Mouse (Mus musculus): Measurements from ENCODE around the gene Astl. TPM values are rescaled to one million over a fixed set of nuclear protein-coding genes. Genes with fewer than 3 reads are reported as not detected.
"Not testable (repeated sequence)": the region's sequence is repeated elsewhere in the genome, so short reads cannot be mapped to it uniquely, and the experiment has no call there.

The Astl gene
- 0.09 and 0.14 TPM in 2 replicates for polyA plus RNA-seq (2014; fragmentation: Nextera tagmentation; extraction: Ambion mirVana)

DNA sequence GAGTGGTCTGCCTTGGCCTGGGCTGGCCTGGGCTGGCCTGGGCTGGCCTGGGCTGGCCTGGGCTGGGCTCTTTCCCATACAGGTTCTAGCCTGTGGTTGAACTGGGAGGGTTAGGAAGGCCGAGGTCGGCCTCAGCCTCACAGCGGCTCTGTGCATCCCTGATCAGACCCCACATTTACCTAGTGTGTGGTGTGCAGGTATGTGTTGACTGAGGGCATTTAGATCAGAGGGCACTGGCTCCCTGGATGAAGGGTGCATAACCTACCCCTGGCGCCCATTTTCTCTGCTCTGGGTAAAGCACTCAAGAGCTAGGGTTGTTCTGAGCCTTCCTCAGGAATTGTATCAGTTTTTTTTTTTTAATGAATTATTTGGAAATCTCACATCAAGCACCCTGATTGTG, at the start of gene Astl:
TSS of gene Astl (plus strand) at position 224 of the 400 bp plus-strand sequence.
- Histone ChIP-seq H3K27ac (replicated peaks; ENCODE audit: low read depth, low read length) (no peak within 1 kb of the TSS), H3K36me3 (ENCODE audit: control insufficient read depth, insufficient read depth, low read length) (no peaks in the 10 kb centered on the region), H3K27me3 (replicated peaks; ENCODE audit: control insufficient read depth, insufficient read depth, low read length) (peaks cover 29% of the 10 kb centered on the region; the same call in 1 of the 2 replicates), H3K4me3 (ENCODE audit: low read depth, low read length) (peak within 1 kb of the TSS; percentile 58; the same call in 1 of the 2 replicates), H3K4me1 (ENCODE audit: control insufficient read depth, insufficient read depth, low read length) (no peaks in the 10 kb centered on the region; the same call in none of the 2 replicates), H3K9ac (ENCODE audit: low read depth, low read length) (no peak within 1 kb of the TSS), H3K9me3 (ENCODE audit: control insufficient read depth, low read length) (no peaks in the 10 kb centered on the region), H3K4me2 (ENCODE audit: low read depth, low read length) (peak within 1 kb of the TSS; percentile 97)
- DNase-seq (ENCODE audit: low spot score) (no peak), ATAC-seq (ENCODE audit: low read depth) (no peak)
- WGBS = 59% methylated on average over 4 of the region's 4 CpGs

DNA sequence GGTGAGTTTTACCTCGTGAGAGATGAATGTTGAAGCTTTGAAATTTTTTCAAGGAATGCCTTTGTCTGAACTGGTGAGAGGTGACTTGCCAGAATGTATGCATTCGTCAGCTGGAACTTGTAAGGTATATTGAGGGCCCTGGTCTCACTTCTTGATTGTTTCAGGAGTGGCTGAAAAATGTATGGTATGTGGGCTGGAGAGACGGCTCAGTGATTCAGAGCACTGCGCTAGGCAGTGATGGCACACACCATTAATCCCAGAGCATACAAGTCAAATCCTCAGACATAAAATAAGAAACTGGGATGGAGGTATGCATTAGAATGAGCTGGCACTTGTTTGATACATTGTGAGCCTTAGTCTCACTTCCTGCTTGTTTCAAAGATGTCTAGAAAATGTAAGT, 46.2 kb upstream of the Astl start:
- no peak overlapping the region for H3K27ac ChIP-seq (replicated peaks; ENCODE audit: low read depth, low read length)
- H3K9ac ChIP-seq (ENCODE audit: low read depth, low read length) = no peak overlapping the region
- no peak overlapping the region for H3K4me2 ChIP-seq (ENCODE audit: low read depth, low read length)
- H3K27me3 ChIP-seq (replicated peaks; ENCODE audit: control insufficient read depth, insufficient read depth, low read length) = no peaks in the 10 kb centered on the region
- H3K4me3 ChIP-seq (ENCODE audit: low read depth, low read length) = no peak overlapping the region
- ATAC-seq (ENCODE audit: low read depth) (no peak), DNase-seq (ENCODE audit: low spot score) (no peak)
- no peaks in the 10 kb centered on the region for H3K9me3 ChIP-seq (ENCODE audit: control insufficient read depth, low read length)
- 80% methylated on average over 4 of the region's 4 CpGs for WGBS
- peaks cover 77% of the 10 kb centered on the region for H3K36me3 ChIP-seq (ENCODE audit: control insufficient read depth, insufficient read depth, low read length)
- no peaks in the 10 kb centered on the region for H3K4me1 ChIP-seq (ENCODE audit: control insufficient read depth, insufficient read depth, low read length)

DNA sequence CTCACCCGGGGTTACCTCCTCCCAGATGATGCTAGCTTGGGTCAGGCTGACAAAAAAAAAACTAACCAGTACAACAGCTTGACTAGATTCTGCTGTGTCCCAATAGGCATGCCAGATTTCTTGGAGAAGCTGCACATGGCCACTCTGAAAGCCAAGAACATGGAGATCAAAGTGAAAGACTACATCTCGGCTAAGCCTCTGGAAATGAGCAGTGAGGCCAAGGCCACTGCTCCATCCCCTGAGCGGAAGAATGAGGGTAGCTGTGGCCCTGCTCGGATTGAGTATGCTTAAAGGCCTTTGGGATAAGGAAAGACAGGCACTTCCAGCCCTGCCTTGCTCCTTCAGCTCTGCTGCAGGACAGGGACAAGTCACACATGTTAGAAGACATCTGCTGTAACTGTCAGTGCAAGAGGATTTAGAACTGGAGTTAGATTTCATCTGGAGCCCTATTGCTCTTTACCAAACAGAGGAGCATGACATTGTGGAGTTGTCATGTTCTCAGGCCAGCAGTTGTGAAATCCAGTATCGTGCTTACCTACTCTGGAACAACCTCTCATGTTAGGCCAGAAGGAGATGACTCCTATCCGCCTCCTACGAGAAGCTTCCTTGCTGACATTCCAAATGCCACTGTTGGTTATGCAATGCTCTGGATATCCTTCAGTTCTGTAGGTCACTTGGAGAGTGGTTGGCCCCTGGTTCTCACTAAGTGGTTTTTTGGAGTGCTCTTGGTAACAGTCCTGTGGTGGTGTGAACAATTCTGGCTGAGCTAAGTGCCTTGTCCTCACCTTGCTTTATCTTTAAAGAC, 41.2 kb upstream of the Astl start:
- no peaks in the 10 kb centered on the region for H3K9me3 ChIP-seq (ENCODE audit: control insufficient read depth, low read length)
- 92% methylated on average over 7 of the region's 7 CpGs for WGBS
- H3K4me3 ChIP-seq (ENCODE audit: low read depth, low read length) = no peak overlapping the region
- no peak overlapping the region for H3K27ac ChIP-seq (replicated peaks; ENCODE audit: low read depth, low read length)
- H3K9ac ChIP-seq (ENCODE audit: low read depth, low read length) = no peak overlapping the region
- peaks cover 88% of the 10 kb centered on the region for H3K36me3 ChIP-seq (ENCODE audit: control insufficient read depth, insufficient read depth, low read length)
- H3K4me1 ChIP-seq (ENCODE audit: control insufficient read depth, insufficient read depth, low read length) = no peaks in the 10 kb centered on the region
- DNase-seq (ENCODE audit: low spot score) (no peak), ATAC-seq (ENCODE audit: low read depth) (no peak)
- H3K27me3 ChIP-seq (replicated peaks; ENCODE audit: control insufficient read depth, insufficient read depth, low read length) = no peaks in the 10 kb centered on the region
- H3K4me2 ChIP-seq (ENCODE audit: low read depth, low read length) = no peak overlapping the region

DNA sequence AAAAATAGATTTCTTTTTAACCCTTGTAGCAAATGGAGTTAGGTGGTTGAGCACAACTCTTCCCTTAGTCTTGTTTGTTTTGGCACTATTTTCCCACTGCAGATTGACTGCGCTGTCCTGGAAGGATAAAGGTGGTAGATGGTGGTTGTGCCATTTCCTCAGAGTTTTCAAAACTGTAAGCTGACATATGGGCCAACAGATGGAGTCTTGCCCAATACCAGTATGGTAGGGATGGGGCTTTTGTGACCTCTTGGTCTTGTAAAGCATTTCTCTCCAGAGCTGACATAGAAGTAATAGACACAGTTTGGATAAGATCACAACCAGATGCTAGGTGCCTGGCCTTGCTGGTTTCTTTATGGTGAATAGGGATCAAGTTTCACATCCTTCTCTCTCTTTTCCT, 40.4 kb upstream of the Astl start:
- no peaks in the 10 kb centered on the region for H3K9me3 ChIP-seq (ENCODE audit: control insufficient read depth, low read length)
- H3K9ac ChIP-seq (ENCODE audit: low read depth, low read length) = no peak overlapping the region
- H3K27ac ChIP-seq (replicated peaks; ENCODE audit: low read depth, low read length) = no peak overlapping the region
- DNase-seq (ENCODE audit: low spot score) = no peak
- ATAC-seq (ENCODE audit: low read depth) = no peak
- H3K27me3 ChIP-seq (replicated peaks; ENCODE audit: control insufficient read depth, insufficient read depth, low read length) = no peaks in the 10 kb centered on the region
- H3K4me3 ChIP-seq (ENCODE audit: low read depth, low read length) = no peak overlapping the region
- no peak overlapping the region for H3K4me2 ChIP-seq (ENCODE audit: low read depth, low read length)
- peaks cover 80% of the 10 kb centered on the region for H3K36me3 ChIP-seq (ENCODE audit: control insufficient read depth, insufficient read depth, low read length)
- H3K4me1 ChIP-seq (ENCODE audit: control insufficient read depth, insufficient read depth, low read length) = no peaks in the 10 kb centered on the region
- WGBS = 89% methylated on average over 1 of the region's 1 CpGs

DNA sequence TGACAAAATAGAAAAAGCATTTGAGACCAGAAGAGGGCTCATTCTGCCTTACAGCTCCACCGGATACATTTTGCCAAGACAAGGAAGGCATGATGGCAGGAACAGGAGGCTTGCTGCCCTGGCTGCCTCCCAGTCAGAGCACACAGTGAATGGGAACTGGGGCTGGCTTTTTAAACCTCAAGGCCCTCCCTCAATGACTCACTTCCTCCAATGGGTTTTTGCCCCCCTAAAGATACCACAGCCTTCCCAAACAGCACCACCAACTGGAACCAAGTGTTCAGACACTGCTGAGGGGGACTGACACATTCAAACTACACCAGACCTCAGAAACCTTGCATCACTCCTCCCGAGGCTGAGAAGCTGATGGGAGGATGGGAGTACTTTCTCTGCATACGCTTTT, 37.7 kb upstream of the Astl start:
- peaks cover 62% of the 10 kb centered on the region for H3K36me3 ChIP-seq (ENCODE audit: control insufficient read depth, insufficient read depth, low read length)
- WGBS = 75% methylated on average over 3 of the region's 3 CpGs
- H3K4me3 ChIP-seq (ENCODE audit: low read depth, low read length) = no peak overlapping the region
- DNase-seq (ENCODE audit: low spot score) = no peak
- H3K4me1 ChIP-seq (ENCODE audit: control insufficient read depth, insufficient read depth, low read length) = no peaks in the 10 kb centered on the region
- H3K27me3 ChIP-seq (replicated peaks; ENCODE audit: control insufficient read depth, insufficient read depth, low read length) = no peaks in the 10 kb centered on the region
- no peak overlapping the region for H3K9ac ChIP-seq (ENCODE audit: low read depth, low read length)
- no peak for ATAC-seq (ENCODE audit: low read depth)
- no peak overlapping the region for H3K4me2 ChIP-seq (ENCODE audit: low read depth, low read length)
- H3K9me3 ChIP-seq (ENCODE audit: control insufficient read depth, low read length) = no peaks in the 10 kb centered on the region
- H3K27ac ChIP-seq (replicated peaks; ENCODE audit: low read depth, low read length) = no peak overlapping the region

DNA sequence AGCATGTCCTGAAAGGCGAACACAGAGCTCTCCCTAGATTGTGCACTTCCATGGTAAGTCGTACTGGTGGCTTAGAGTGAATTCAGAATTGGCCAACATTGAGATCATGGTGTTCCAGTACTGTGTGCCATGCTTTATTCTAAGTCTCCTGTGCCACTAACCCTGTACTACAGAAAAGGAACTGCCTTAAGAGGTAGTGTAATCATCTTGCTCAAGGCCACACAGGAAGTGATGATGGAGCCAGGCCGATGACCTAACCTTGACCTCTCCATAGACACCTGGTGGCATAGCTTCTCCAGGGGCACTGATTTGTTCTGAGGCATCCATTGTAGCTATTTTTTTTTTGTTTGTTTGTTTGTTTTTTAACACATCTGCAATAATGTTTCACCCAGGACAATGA, 36.6 kb upstream of the Astl start:
- DNase-seq (ENCODE audit: low spot score) (no peak), ATAC-seq (ENCODE audit: low read depth) (no peak)
- no peak overlapping the region for H3K27ac ChIP-seq (replicated peaks; ENCODE audit: low read depth, low read length)
- H3K9me3 ChIP-seq (ENCODE audit: control insufficient read depth, low read length) = no peaks in the 10 kb centered on the region
- no peak overlapping the region for H3K4me2 ChIP-seq (ENCODE audit: low read depth, low read length)
- WGBS = 84% methylated on average over 3 of the region's 3 CpGs
- peaks cover 50% of the 10 kb centered on the region for H3K36me3 ChIP-seq (ENCODE audit: control insufficient read depth, insufficient read depth, low read length)
- no peak overlapping the region for H3K9ac ChIP-seq (ENCODE audit: low read depth, low read length)
- no peaks in the 10 kb centered on the region for H3K4me1 ChIP-seq (ENCODE audit: control insufficient read depth, insufficient read depth, low read length)
- no peak overlapping the region for H3K4me3 ChIP-seq (ENCODE audit: low read depth, low read length)
- no peaks in the 10 kb centered on the region for H3K27me3 ChIP-seq (replicated peaks; ENCODE audit: control insufficient read depth, insufficient read depth, low read length)

DNA sequence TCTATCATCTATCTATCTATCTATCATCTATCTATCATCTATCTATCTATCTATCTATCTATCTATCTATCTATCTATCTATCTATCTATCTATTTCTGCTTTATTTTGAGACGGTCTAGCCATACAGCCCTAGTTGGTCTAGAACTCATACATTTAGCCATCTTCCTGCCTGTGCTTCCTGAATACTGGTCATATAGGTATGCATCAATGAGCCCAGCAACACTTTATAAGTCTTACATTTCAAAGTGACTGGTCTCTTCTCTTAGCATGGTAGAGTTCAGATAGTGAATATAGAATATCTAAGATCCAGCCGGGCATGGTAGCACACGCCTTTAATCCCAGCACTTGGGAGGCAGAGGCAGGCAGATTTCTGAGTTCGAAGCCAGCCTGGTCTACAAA, 34.2 kb upstream of the Astl start:
- H3K4me1 ChIP-seq (ENCODE audit: control insufficient read depth, insufficient read depth, low read length); H3K27me3 ChIP-seq (replicated peaks; ENCODE audit: control insufficient read depth, insufficient read depth, low read length); H3K9me3 ChIP-seq (ENCODE audit: control insufficient read depth, low read length); H3K4me3 ChIP-seq (ENCODE audit: low read depth, low read length); ATAC-seq (ENCODE audit: low read depth); H3K9ac ChIP-seq (ENCODE audit: low read depth, low read length); H3K27ac ChIP-seq (replicated peaks; ENCODE audit: low read depth, low read length); H3K4me2 ChIP-seq (ENCODE audit: low read depth, low read length); DNase-seq (ENCODE audit: low spot score): not testable (repeated sequence)
- peaks cover 27% of the 10 kb centered on the region for H3K36me3 ChIP-seq (ENCODE audit: control insufficient read depth, insufficient read depth, low read length)
- 94% methylated on average over 4 of the region's 4 CpGs for WGBS

DNA sequence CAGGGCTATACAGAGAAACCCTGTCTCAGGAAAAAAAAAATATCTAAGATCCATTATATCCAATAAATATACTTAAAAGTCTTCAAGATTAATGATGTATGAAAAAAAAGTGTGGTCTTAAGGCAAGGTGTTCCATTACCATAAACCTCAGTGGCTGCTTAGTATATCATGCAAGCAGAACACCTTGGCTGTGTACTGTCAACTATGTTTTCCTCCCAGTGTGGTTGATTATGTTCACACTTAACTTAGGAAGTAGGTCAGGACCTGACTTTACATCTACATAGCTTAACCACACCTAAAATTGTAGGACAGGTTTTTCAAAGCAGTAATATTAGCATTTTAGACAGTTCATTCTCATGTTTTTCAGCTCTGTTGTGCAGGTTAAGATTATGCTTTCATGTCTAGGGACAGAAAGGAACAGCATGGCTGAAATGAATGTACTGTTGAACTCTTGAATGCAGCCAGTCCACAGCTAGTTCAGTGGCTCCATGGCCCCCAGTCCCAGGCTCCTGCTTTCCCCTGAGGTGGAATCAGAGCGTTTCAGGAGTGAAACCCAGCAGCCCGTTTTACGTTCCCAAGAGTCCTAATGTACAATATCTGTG, 33.7 kb upstream of the Astl start:
- 84% methylated on average over 3 of the region's 3 CpGs for WGBS
- H3K9ac ChIP-seq (ENCODE audit: low read depth, low read length) = no peak overlapping the region

DNA sequence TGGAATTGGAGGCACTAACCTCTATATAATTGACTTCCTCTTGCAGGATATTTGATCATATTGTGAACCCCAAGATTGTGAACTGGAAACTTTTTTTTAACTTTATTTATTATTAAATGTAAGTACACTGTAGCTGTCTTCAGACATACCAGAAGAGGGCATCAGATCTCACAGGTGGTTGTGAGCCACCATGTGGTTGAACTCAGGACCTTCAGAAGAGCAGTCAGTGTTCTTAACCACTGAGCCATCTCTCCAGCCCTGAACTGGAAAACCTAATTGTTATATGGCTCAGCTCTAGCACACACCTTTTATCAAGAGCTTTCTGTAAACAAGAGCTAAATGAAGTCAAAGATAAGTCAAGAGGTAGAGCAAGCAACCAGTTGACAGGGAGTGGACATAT, 32.3 kb upstream of the Astl start:
- no peak overlapping the region for H3K4me3 ChIP-seq (ENCODE audit: low read depth, low read length)
- H3K27ac ChIP-seq (replicated peaks; ENCODE audit: low read depth, low read length) = no peak overlapping the region
- no peak overlapping the region for H3K9ac ChIP-seq (ENCODE audit: low read depth, low read length)
- no peaks in the 10 kb centered on the region for H3K9me3 ChIP-seq (ENCODE audit: control insufficient read depth, low read length)
- DNase-seq (ENCODE audit: low spot score) (no peak), ATAC-seq (ENCODE audit: low read depth) (no peak)
- no peaks in the 10 kb centered on the region for H3K27me3 ChIP-seq (replicated peaks; ENCODE audit: control insufficient read depth, insufficient read depth, low read length)
- no peak overlapping the region for H3K4me2 ChIP-seq (ENCODE audit: low read depth, low read length)
- peaks cover 7% of the 10 kb centered on the region; the same call in 1 of the 2 replicates for H3K36me3 ChIP-seq (ENCODE audit: control insufficient read depth, insufficient read depth, low read length)
- H3K4me1 ChIP-seq (ENCODE audit: control insufficient read depth, insufficient read depth, low read length) = no peaks in the 10 kb centered on the region

More for the DNA sequence above, 33.7 kb upstream of the Astl start:
- Histone ChIP-seq H3K9me3 (ENCODE audit: control insufficient read depth, low read length) (no peaks in the 10 kb centered on the region), H3K4me2 (ENCODE audit: low read depth, low read length) (no peak overlapping the region), H3K36me3 (ENCODE audit: control insufficient read depth, insufficient read depth, low read length) (peaks cover 21% of the 10 kb centered on the region), H3K4me3 (ENCODE audit: low read depth, low read length) (no peak overlapping the region), H3K27ac (replicated peaks; ENCODE audit: low read depth, low read length) (no peak overlapping the region), H3K4me1 (ENCODE audit: control insufficient read depth, insufficient read depth, low read length) (no peaks in the 10 kb centered on the region), H3K27me3 (replicated peaks; ENCODE audit: control insufficient read depth, insufficient read depth, low read length) (no peaks in the 10 kb centered on the region)
- DNase-seq (ENCODE audit: low spot score) (no peak), ATAC-seq (ENCODE audit: low read depth) (no peak)

All from embryonic facial prominence, embryonic 14.5 days (tissue).